Mouse (Mus musculus) midbrain, embryonic 15.5 days (tissue): ENCODE measurements at regions not wholly inside any gene's neighbourhood (a gene's known extent, or its start where the extent isn't known, plus 50 kb on each side); places are given as distances from the start of the nearest gene placed in this dataset.
A peak's percentile ranks its signal among the peaks of the same experiment; 100 is the strongest.

Source experiments
- ATAC-seq: fragments of 200-750 bp; cut with Nextera tagmentation; replicated peaks from 2 replicates; pipeline ENCODE4 v1.8.0; 2017; ENCODE audit warnings: moderate TSS enrichment
- H3K27ac ChIP-seq: fragments of 300-500 bp; sonication (generic); 2 replicates; pipeline ENCODE4 v1.5.1; 2015; ENCODE audit warnings: mild to moderate bottlenecking, inconsistent platforms
- H3K27me3 ChIP-seq: fragments of 300-500 bp; sonication (generic); replicated peaks from 2 replicates; pipeline ENCODE4 v1.6.1; 2015; ENCODE audit warnings: inconsistent platforms
- H3K36me3 ChIP-seq: fragments of 300-500 bp; sonication (generic); replicated peaks from 2 replicates; pipeline ENCODE4 v1.6.1; 2015; ENCODE audit warnings: inconsistent platforms
- H3K4me1 ChIP-seq: fragments of 300-500 bp; sonication (generic); 2 replicates; pipeline ENCODE4 v1.6.1; 2015; ENCODE audit warnings: inconsistent platforms
- H3K4me2 ChIP-seq: fragments of 300-500 bp; sonication (generic); 2 replicates; pipeline ENCODE4 v1.6.1; 2015; ENCODE audit warnings: inconsistent platforms, mild to moderate bottlenecking, moderate library complexity
- H3K4me3 ChIP-seq: fragments of 300-500 bp; sonication (generic); 2 replicates; pipeline ENCODE4 v1.5.1; 2015; ENCODE audit warnings: mild to moderate bottlenecking, inconsistent platforms
- H3K9ac ChIP-seq: fragments of 300-500 bp; sonication (generic); 2 replicates; pipeline ENCODE4 v1.6.1; 2015; ENCODE audit warnings: mild to moderate bottlenecking, inconsistent platforms
- H3K9me3 ChIP-seq: fragments of 300-500 bp; sonication (generic); 2 replicates; pipeline ENCODE4 v1.6.1; 2016; ENCODE audit warnings: inconsistent platforms
- WGBS: fragments of 180-500 bp; shearing (Covaris S2); methylation state at CpG from one replicate; pipeline ENCODE4 v1.1.7; 2015; ENCODE audit warnings: mixed read lengths; 5-methylcytosine and 5-hydroxymethylcytosine counted together

GRCm38 (mm10) chr11:34153749-34154525 lies 54.0 kb downstream of the Foxi1 start:
- no peaks in the 10 kb centered on the region for H3K9me3 ChIP-seq
- WGBS, result 93% methylated on average over 5 of the region's 5 CpGs

GRCm38 (mm10) chr11:34149370-34149976 lies 51.1 kb upstream of the 4930469K13Rik start:
- ATAC-seq, result peak; percentile 75
- no peak overlapping the region for H3K27ac ChIP-seq

More at GRCm38 (mm10) chr11:34153749-34154525, 54.0 kb downstream of the Foxi1 start:
- Histone ChIP-seq H3K4me1 (no peaks in the 10 kb centered on the region), H3K4me2 (no peak overlapping the region), H3K27ac (no peak overlapping the region), H3K27me3 (no peaks in the 10 kb centered on the region), H3K9ac (no peak overlapping the region), H3K4me3 (no peak overlapping the region), H3K36me3 (no peaks in the 10 kb centered on the region)
- no peak for ATAC-seq

More at GRCm38 (mm10) chr11:34149370-34149976, 51.1 kb upstream of the 4930469K13Rik start:
- Histone ChIP-seq H3K36me3 (no peaks in the 10 kb centered on the region), H3K27me3 (no peaks in the 10 kb centered on the region), H3K4me2 (no peak overlapping the region), H3K9ac (no peak overlapping the region), H3K4me1 (no peaks in the 10 kb centered on the region), H3K4me3 (no peak overlapping the region), H3K9me3 (no peaks in the 10 kb centered on the region)
- WGBS, result 30% methylated on average over 5 of the region's 5 CpGs
